Mouse (Mus musculus) C2C12 (cell line): ENCODE measurements at regions not wholly inside any gene's neighbourhood (a gene's known extent, or its start where the extent isn't known, plus 50 kb on each side); places are given as distances from the start of the nearest gene placed in this dataset.

Experiments
- H3K27me3 ChIP-seq: one replicate; pipeline ENCODE4 v1.6.1; 2011; ENCODE audit not compliant: control insufficient read depth, insufficient read depth, insufficient read length
- H3K36me3 ChIP-seq: one replicate; pipeline ENCODE4 v1.6.1; 2011; ENCODE audit not compliant: control insufficient read depth, insufficient read depth
- H3K4me3 ChIP-seq: one replicate; pipeline ENCODE4 v1.5.1; 2011; ENCODE audit warnings: mild to moderate bottlenecking, control low read depth; ENCODE audit not compliant: poor library complexity, insufficient read depth, severe bottlenecking
- H3K79me2 ChIP-seq: one replicate; pipeline ENCODE4 v1.6.1; 2011; ENCODE audit not compliant: control insufficient read depth, insufficient read depth
- H3K79me3 ChIP-seq: one replicate; pipeline ENCODE4 v1.6.1; 2011; ENCODE audit warnings: low read depth, control low read depth
- H3ac ChIP-seq: one replicate; pipeline ENCODE3; 2011; ENCODE audit warnings: low read depth; ENCODE audit not compliant: control insufficient read depth, insufficient read length
- CEBPB ChIP-seq: IDR thresholded peaks from one replicate; pipeline ENCODE4 v1.6.1; 2011; ENCODE audit warnings: low read depth, mild to moderate bottlenecking, control low read depth, moderate library complexity
- CTCF ChIP-seq: IDR thresholded peaks from one replicate; pipeline ENCODE4 v1.5.1; 2011; ENCODE audit not compliant: control insufficient read depth, insufficient read depth, insufficient read length
- FOSL1 ChIP-seq: IDR thresholded peaks from one replicate; pipeline ENCODE4 v1.8.0; 2011; ENCODE audit warnings: mild to moderate bottlenecking, low read length; ENCODE audit not compliant: poor library complexity, insufficient read depth, severe bottlenecking
- MAX ChIP-seq: IDR thresholded peaks from one replicate; pipeline ENCODE4 v1.6.1; 2011; ENCODE audit warnings: mild to moderate bottlenecking, control low read depth
- MYOD1 ChIP-seq: IDR thresholded peaks from one replicate; pipeline ENCODE4 v1.6.1; 2011; ENCODE audit warnings: low read depth; ENCODE audit not compliant: control insufficient read depth, insufficient read length
- MYOG ChIP-seq: IDR thresholded peaks from one replicate; pipeline ENCODE4 v1.6.1; 2011; ENCODE audit not compliant: control insufficient read depth, insufficient read length; ENCODE audit errors: extremely low read depth
- USF1 ChIP-seq: IDR thresholded peaks from one replicate; pipeline ENCODE4 v1.6.1; 2011; ENCODE audit warnings: low read depth, mild to moderate bottlenecking, control low read depth, moderate library complexity

- Histone ChIP-seq H3K36me3 (no peaks in the 10 kb centered on the region), H3K4me3 (no peak overlapping the region), H3K79me3 (no peaks in the 10 kb centered on the region), H3K79me2 (no peaks in the 10 kb centered on the region), H3K27me3 (no peaks in the 10 kb centered on the region), H3ac (no peak overlapping the region)
- no peak for TF ChIP-seq USF1
- TF ChIP-seq FOSL1 = no peak
- no peak for TF ChIP-seq CEBPB
- no peak for TF ChIP-seq MYOG
- TF ChIP-seq CTCF = no peak
- TF ChIP-seq MYOD1 = no peak
These were observed 177.2 kb downstream of the Ptpru start for GRCm38 (mm10) chr4:131660931-131661330.

GRCm38 (mm10) chr4:131671784-131672515 is 166.1 kb downstream of the Ptpru start:
- no peaks in the 10 kb centered on the region for H3K36me3 ChIP-seq
- no peaks in the 10 kb centered on the region for H3K27me3 ChIP-seq
- no peak overlapping the region for H3K4me3 ChIP-seq
- no peaks in the 10 kb centered on the region for H3K79me2 ChIP-seq
- TF ChIP-seq MYOG (no peak), CEBPB (no peak), CTCF (no peak), MYOD1 (no peak), MAX (no peak), FOSL1 (no peak), USF1 (no peak)
- H3ac ChIP-seq = no peak overlapping the region
- no peaks in the 10 kb centered on the region for H3K79me3 ChIP-seq

GRCm38 (mm10) chr4:131677966-131678365 is 160.1 kb downstream of the Ptpru start:
- H3K27me3 ChIP-seq = no peaks in the 10 kb centered on the region
- no peak overlapping the region for H3K4me3 ChIP-seq
- TF ChIP-seq MAX = no peak
- no peak for TF ChIP-seq CEBPB
- no peak for TF ChIP-seq MYOG
- no peak for TF ChIP-seq USF1
- no peak for TF ChIP-seq FOSL1
- no peak for TF ChIP-seq MYOD1
- TF ChIP-seq CTCF = no peak

GRCm38 (mm10) chr4:131683176-131683575 is 154.9 kb downstream of the Ptpru start:
- H3ac ChIP-seq = no peak overlapping the region
- no peak for TF ChIP-seq CEBPB
- TF ChIP-seq FOSL1 = no peak
- TF ChIP-seq CTCF = no peak
- TF ChIP-seq MAX = no peak
- TF ChIP-seq MYOG = no peak
- TF ChIP-seq MYOD1 = no peak
- no peak for TF ChIP-seq USF1
- no peaks in the 10 kb centered on the region for H3K79me3 ChIP-seq

More at GRCm38 (mm10) chr4:131677966-131678365, 160.1 kb downstream of the Ptpru start:
- H3ac ChIP-seq = no peak overlapping the region
- no peaks in the 10 kb centered on the region for H3K36me3 ChIP-seq
- no peaks in the 10 kb centered on the region for H3K79me2 ChIP-seq
- H3K79me3 ChIP-seq = no peaks in the 10 kb centered on the region

GRCm38 (mm10) chr4:131685544-131685943 is 152.5 kb downstream of the Ptpru start:
- Histone ChIP-seq H3K4me3 (no peak overlapping the region), H3K79me3 (no peaks in the 10 kb centered on the region), H3K27me3 (no peaks in the 10 kb centered on the region), H3K36me3 (no peaks in the 10 kb centered on the region), H3ac (no peak overlapping the region), H3K79me2 (no peaks in the 10 kb centered on the region)
- TF ChIP-seq MYOD1 (no peak), MYOG (no peak), FOSL1 (no peak), CTCF (no peak), USF1 (no peak), MAX (no peak), CEBPB (no peak)

More at GRCm38 (mm10) chr4:131683176-131683575, 154.9 kb downstream of the Ptpru start:
- H3K4me3 ChIP-seq = no peak overlapping the region
- no peaks in the 10 kb centered on the region for H3K36me3 ChIP-seq
- no peaks in the 10 kb centered on the region for H3K27me3 ChIP-seq
- no peaks in the 10 kb centered on the region for H3K79me2 ChIP-seq

GRCm38 (mm10) chr4:131694232-131694631 is 143.9 kb downstream of the Ptpru start:
- Histone ChIP-seq H3K79me2 (no peaks in the 10 kb centered on the region), H3K4me3 (no peak overlapping the region), H3K36me3 (no peaks in the 10 kb centered on the region), H3K27me3 (no peaks in the 10 kb centered on the region), H3ac (no peak overlapping the region), H3K79me3 (no peaks in the 10 kb centered on the region)
- TF ChIP-seq MAX (no peak), MYOD1 (no peak), CTCF (no peak), USF1 (no peak), FOSL1 (no peak), MYOG (no peak), CEBPB (no peak)
